Mouse (Mus musculus) left cerebral cortex, postnatal 4 days (tissue): ENCODE measurements around the gene Tubgcp5. TPM values are rescaled to one million over a fixed set of nuclear protein-coding genes. Genes with fewer than 3 reads are reported as not detected.
A peak's percentile ranks its signal among the peaks of the same experiment; 100 is the strongest.
"Not testable (repeated sequence)": the region's sequence is repeated elsewhere in the genome, so short reads cannot be mapped to it uniquely, and the experiment has no call there.

Source experiments
- DNase-seq: peaks from one replicate; pipeline ENCODE4 v3.0.0-alpha.2; 2022
- intact Hi-C: fragments of 180-260 bp; cut with DNase I; formaldehyde crosslinking; loops from one replicate; pipeline ENCODE4 v1.15.1; 2025
- total RNA-seq, 2 experiments: library from RNA; stranded (reverse); gene quantifications; 2 replicates each; pipeline ENCODE4 v1.2.3; 2021

Gene Tubgcp5
- 10 to 100 TPM; 28.4 to 29.0 TPM for total RNA-seq

DNA sequence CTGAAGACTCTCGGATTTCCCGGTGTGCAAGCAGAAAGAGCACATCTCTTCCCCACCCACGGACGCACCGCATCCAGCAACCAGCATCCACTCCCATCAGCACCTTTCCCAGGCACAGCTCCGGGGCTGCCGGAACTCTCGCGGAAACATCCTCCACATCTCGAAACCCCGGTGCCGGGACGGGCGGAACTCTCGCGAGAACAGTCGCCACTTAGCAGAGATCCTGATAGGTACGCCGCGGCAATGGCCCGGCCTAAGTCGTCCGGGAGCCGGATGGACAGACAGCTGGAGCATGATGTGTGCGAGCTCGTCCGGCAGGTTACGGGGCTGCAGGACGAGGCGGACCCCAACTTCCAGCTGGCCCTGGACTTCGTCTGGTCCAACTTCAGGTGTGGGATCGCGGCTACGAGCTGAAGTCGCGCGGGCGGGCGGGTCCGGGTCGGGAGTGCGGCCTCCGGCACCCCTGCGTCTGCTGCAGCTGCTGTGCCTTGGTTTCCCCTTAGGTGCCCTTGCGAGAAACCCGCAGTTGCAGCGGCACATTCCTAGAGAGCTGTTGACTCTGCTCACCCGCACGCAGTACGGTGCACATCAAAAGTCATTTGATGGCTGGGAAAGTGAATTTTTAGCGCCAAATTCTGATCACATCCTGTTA lies at the start of gene Tubgcp5:
Gene Tubgcp5, plus strand, starts transcription at position 203 of the 652 bp plus-strand sequence.
- peak; percentile 99 for DNase-seq
- intact Hi-C loops, result no loop called here

- peak; percentile 60 for DNase-seq
- intact Hi-C loops, result no loop called here
These were observed 49.3 kb upstream of the Tubgcp5 start for GRCm38 (mm10) chr7:55744566-55745220.

- intact Hi-C loops, result no loop called here
- no peak for DNase-seq
These were observed 43.1 kb upstream of the Tubgcp5 start for GRCm38 (mm10) chr7:55750841-55751240.

DNA sequence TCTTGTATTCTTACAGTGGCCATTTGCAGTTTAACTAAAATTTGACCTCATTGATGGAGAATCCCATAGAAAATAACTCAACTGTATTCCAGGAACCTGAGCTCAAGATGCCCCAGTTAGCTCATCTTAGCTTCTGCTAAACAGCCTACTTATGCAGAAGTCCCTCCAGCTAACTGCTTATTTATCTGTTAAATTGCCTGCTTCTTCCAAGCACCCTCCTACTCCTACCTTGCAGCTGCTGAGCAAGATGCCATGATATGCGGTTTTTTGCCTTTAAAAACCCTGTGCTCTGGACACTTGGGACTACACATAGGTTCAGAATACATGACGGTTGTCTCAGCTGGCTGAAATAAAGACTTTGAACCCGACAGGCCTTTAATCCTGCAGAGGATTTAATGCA lies 34.6 kb upstream of the Tubgcp5 start:
- DNase-seq, result no peak
- intact Hi-C loops, result no loop called here

DNA sequence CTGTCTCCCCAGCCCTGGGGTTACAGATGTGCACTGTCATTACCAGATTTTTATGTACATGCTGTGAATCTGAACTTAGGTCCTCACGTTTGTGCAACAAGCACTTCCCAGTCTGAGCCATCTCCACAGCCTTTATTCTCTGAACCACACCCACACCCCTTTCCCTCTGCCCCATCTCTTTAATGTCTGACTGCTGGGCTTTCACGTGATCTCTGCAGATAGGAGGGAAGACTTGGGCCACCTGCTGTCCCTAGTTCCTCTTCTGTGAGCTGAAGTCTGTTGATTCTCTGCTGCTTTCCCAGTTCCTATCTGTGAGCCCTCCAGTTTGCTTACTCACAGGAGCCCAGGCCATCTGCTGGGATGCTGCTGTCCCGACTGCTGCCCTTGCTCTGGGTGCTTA lies 26.0 kb upstream of the Tubgcp5 start, which contains the start of gene Siglech:
Gene Siglech, plus strand, starts transcription at position 253 of the 400 bp plus-strand sequence.
- intact Hi-C loops, result no loop called here
- DNase-seq, result no peak

DNA sequence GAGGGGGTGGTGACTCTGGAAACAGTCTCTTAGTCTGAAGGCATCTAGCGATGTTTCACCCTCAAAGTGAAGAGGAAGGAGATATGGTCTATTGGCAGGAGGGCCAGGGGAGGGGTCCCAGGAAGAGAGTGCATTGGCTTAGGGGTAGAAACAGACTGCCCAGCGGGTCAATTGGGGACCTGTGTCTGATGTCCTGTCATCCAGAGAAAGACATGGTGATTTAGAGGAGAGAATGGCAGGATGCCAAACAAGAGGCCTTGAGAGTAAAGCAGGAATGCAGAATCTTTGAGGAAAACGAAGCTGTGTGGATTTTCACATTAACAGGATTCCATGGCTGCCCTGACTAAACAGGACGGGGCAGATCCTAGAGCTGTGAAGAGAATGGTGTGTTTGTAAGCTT lies 13.9 kb upstream of the Tubgcp5 start:
- intact Hi-C loops, result no loop called here
- DNase-seq, result no peak

GRCm38 (mm10) chr7:55782493-55782892 lies 11.5 kb upstream of the Tubgcp5 start:
- intact Hi-C loops, result no loop called here
- DNase-seq, result no peak

- intact Hi-C loops, result no loop called here
- no peak for DNase-seq
These were observed 9.4 kb upstream of the Tubgcp5 start for GRCm38 (mm10) chr7:55784580-55784979.

- DNase-seq, intact Hi-C loops: not testable (repeated sequence)
These were observed 3.4 kb upstream of the Tubgcp5 start for GRCm38 (mm10) chr7:55790586-55790985.

GRCm38 (mm10) chr7:55792280-55792679 lies 1.7 kb upstream of the Tubgcp5 start:
- DNase-seq, result no peak
- intact Hi-C loops, result no loop called here

GRCm38 (mm10) chr7:55793236-55793951 lies 560 bp upstream of the Tubgcp5 start:
- no peak for DNase-seq
- intact Hi-C loops, result no loop called here

DNA sequence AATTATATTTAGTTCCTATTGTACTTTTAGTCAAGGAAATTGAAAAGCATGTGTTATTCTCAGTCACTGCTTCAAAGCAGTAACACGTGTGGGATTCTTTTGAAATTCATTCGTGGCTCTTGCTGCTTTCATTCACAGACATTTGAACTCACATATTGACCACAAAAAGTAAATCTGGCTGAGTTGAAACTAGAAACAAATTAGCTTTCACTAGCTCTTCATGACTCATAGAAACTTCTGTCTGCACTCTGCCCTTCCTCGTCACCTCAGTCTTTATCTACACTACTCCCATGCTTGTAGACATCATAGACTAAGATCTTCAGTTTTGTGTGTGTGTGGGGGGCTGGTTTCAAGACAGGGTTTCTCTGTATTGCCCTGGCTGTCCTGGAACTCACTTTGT lies 6.0 kb downstream of the Tubgcp5 start:
- no peak for DNase-seq
- intact Hi-C loops, result loop anchor here (5.0 kb wide), 1 partner anchor 97 kb away; no protein-coding TSS in a partner anchor

DNA sequence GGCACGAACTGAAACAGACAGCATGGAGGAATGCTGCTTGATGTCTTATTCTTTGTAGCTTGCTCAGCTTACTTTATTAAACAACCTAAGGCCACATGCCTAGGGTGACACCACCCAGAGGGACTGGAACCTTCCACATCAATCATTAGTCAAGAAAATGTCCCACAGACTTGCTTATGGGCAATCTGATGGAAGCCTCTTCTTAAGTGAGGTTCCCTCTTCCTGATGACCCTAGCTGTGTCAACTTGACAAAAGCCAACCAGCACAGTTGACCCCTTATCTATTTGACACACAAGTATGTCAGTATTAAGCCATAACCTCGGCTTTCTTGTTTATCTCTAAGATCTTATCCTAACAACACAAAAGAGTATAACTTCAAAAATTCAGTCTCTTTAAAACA lies 16.0 kb downstream of the Tubgcp5 start:
- DNase-seq, result no peak
- intact Hi-C loops, result loop anchor here (10.0 kb wide), 1 partner anchor 325 kb away; no protein-coding TSS in a partner anchor

DNA sequence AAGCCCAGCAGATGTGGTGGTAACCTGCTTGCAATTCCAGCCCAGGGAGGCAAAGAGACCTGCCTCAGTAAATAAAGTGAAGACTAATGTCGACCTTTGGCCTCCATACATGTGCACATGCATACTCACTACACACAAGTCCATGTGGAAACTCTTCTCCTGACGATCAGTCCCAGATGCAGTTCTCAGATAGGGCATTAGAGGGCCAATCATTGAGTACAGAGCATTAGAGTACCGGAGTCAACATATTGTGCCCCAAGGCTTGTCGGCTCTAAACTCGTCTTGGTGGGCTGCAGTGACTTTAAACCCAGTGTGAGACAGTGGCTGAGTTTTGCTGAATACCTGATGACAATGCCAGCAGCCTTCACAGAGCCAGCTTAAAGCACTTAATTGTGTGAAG lies 30.5 kb downstream of the Tubgcp5 start:
- no peak for DNase-seq
- intact Hi-C loops, result no loop called here

DNA sequence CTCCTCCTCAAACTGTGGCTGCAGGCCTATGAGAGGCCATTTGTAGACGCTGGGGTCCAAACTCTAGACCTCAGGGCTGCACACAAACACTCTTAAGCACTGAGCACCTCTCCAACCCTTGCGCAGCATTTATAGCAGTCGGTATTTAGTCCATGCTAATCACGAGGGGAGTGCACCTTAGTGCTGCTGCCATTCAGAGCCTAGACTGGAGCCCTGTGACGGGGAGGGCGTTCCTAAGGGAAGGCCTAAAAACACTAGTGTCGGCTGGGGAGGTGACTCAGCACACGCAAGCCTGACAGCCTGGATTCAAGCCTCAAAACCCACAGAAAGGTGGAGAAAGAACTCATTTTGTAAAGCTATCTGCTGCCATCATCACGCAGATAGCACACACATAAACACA lies 33.6 kb downstream of the Tubgcp5 start:
- intact Hi-C loops, result no loop called here
- no peak for DNase-seq

- intact Hi-C loops, result no loop called here
- no peak for DNase-seq
These were observed 42.9 kb downstream of the Tubgcp5 start for GRCm38 (mm10) chr7:55836877-55837276.

DNA sequence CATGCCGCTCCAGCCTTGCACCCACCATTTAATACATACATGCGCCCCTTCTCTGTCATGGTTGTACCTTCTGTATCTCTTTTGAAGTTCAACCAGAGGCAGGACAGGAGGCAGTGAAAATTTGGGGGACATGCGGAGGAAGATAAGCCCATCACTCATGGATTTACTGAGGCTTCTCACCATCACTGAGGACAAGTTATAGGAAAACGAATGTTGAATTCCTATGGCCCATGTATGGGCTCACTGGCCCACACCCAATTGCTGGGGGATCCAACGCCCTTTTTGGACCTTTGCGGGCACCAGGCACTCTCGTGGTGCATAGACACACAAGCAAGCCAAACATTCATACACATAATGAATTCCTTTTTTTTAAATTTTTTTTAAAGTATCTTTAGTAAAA lies 47.5 kb downstream of the Tubgcp5 start, which contains the start of gene Cyfip1:
Gene Cyfip1, plus strand, starts transcription at position 301 of the 400 bp plus-strand sequence.
- intact Hi-C loops, result no loop called here
- no peak for DNase-seq

DNA sequence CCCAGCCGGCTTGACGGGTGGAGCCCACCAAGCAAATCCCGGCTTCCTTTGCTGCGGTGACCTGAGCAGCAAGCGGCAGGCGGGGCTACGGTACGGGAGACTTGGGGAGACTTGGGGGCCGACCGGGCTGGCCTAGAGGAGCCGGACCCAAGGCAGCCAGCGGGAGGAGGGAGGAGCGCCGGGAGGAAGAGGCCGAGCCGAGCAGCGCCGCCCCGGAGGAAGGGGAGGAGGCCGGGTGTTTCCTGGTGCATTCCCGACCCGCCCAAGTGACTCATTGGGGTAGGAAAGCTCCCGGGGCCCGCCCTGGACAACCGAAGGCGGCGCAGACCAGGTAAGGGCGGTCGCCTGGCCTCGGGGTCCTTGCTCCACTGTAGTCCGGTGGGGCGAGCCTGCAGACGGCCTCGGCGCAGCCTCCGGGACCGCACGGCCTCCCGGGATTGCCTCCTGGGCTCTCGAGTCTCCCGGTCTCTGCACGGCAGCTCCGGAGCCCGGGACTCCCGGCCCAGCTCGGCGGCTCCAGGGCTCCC lies 48.1 kb downstream of the Tubgcp5 start:
- intact Hi-C loops, result no loop called here
- DNase-seq, result peak; percentile 85

DNA sequence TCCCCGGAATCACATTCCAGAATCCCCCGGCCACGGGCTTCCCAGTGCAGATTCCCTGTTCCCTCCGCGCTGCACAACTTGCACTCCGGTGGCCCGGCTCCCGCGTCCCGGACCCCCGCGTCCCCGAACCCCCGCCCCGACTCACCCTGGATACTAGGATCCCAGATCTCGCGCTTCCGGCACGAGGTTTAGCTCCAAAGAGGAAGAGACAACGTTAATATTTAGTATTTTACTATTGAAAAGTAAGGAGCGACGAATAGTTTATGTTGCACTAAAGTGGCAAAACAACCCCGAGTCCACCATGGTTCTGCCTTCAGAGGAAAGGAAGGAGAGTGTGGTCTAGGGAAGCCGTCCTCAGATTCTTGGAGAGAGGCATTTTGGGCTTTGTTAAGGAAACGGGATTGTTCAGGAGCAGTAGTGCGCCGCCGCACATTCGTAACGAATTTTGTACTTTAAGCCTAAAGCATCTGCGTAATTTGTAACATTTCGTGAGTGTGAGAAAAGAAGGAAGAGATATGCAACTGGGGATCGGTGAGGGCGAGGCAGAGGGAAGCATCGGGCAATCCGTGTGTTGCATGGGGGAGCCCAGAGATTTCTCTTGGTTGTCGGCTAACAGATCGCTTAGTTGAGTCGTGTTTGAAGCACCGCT lies 48.7 kb downstream of the Tubgcp5 start:
- DNase-seq, result no peak
- intact Hi-C loops, result no loop called here

- DNase-seq, result no peak
- intact Hi-C loops, result no loop called here
These were observed 52.8 kb downstream of the Tubgcp5 start for GRCm38 (mm10) chr7:55846606-55847312.
